Mouse (Mus musculus): ENCODE results near the gene Tmem198b. TPM values are rescaled to one million over a fixed set of nuclear protein-coding genes. Genes with fewer than 3 reads are reported as not detected.

The Tmem198b gene
- total RNA-seq (2012; rRNA removed) (2.2 and 3.1 TPM in 2 replicates), polyA plus RNA-seq (2012; ENCODE audit: insufficient read depth in 1 of 2, insufficient read length in 2 of 2, low read depth in 1 of 2, low replicate concordance in 2 of 2, missing spikeins in 1 of 2) (1 to 10 TPM in 1 of 2 experiments, not detected in 1; 8.6 TPM)

DNA sequence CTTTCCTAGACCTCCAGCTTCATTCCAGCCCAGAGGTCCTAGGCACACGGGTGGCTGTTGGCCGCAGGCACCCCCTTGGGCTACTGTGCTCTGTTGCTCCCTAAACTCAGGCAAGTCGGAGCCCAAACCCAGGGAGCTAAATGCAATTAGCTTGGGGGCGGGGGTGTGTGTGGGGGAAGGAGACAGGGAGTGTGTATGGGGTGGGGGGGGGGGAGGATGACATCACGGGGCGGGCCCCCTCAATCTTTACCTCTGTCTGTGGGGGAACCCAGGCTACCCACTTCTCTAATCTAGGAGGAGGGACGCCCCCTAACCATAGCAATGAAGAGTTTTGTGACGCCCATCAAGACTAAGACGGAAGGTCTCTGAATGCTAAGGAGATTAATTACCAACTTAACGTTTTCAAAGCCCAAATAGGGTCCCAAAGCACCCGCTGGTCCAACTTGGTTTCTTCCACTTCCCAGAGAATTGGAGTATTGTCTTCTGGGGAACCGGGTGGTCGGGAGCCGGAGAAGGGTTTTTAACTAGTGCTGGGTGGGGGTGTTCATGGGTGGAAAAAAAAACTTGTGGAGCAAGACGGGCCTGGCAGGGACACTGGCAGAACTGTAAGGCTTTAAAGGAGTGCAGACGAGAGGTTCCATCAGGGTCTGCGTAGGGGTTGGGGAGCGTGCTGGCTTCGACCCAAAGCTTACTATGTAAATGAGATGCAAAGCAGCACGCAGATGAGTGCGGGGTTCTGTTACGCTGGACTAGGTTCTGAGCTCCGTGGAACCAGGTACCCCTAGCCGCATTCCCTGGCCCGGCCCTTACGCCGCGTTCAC is at the start of gene Tmem198b:
Gene Tmem198b (minus strand): TSS at position 100 of the 821 bp plus-strand sequence.
- TF ChIP-seq SIN3A (IDR thresholded peaks at IDR 0.05; ENCODE audit: low read length) = peak; percentile 56
- no peak for TF ChIP-seq TAL1 (IDR thresholded peaks at IDR 0.05; ENCODE audit: low read length)
- no peak; the same call in none of the 2 replicates for TF ChIP-seq MXI1 (IDR thresholded peaks at IDR 0.05; ENCODE audit: low read depth, low read length)
- peak; percentile 6; the same call in 1 of the 2 replicates for TF ChIP-seq MAX (IDR thresholded peaks at IDR 0.05; ENCODE audit: low read length)
- TF ChIP-seq TCF12 (IDR thresholded peaks at IDR 0.05; ENCODE audit: low read depth, low read length) = peak; percentile 38; the same call in 1 of the 2 replicates
- no peak for TF ChIP-seq RCOR1 (IDR thresholded peaks at IDR 0.05; ENCODE audit: low read depth, low read length)
- peak; percentile 72; the same call in 1 of the 2 replicates for TF ChIP-seq ETS1 (IDR thresholded peaks at IDR 0.05; ENCODE audit: low read depth, low read length)
- no peak for TF ChIP-seq EP300 (IDR thresholded peaks at IDR 0.05; ENCODE audit: low read depth in 1 of 2, low read length in 2 of 2)
- TF ChIP-seq CHD1 (IDR thresholded peaks at IDR 0.05; ENCODE audit: low read depth, low read length) = peak; percentile 99
- peak; percentile 67 for TF ChIP-seq HCFC1 (IDR thresholded peaks at IDR 0.05; ENCODE audit: low read depth, low read length)
- no peak for TF ChIP-seq ZKSCAN1 (IDR thresholded peaks at IDR 0.05; ENCODE audit: low read depth, low read length)
- no peak; the same call in 1 of the 2 replicates for TF ChIP-seq MYC (IDR thresholded peaks at IDR 0.05; ENCODE audit: low read depth, low read length)
- no peak for TF ChIP-seq MEF2A (IDR thresholded peaks at IDR 0.05; ENCODE audit: extremely low read depth, insufficient replicate concordance, low read depth, low read length, poor library complexity, severe bottlenecking)
- no peak for TF ChIP-seq POLR2AphosphoS5 (IDR thresholded peaks at IDR 0.05; ENCODE audit: borderline replicate concordance, low read depth, low read length)
- TF ChIP-seq NELFE (IDR thresholded peaks at IDR 0.05; ENCODE audit: low read depth, low read length) = no peak
- TF ChIP-seq POLR2A (IDR thresholded peaks at IDR 0.05; ENCODE audit: control insufficient read depth in 1 of 2, insufficient read depth in 1 of 2, low read depth in 1 of 2, low read length in 2 of 2, poor library complexity in 1 of 2) = peak in 1 of 2 experiments; percentile 42; a peak in 1 of 4 replicates
- peak; percentile 40; the same call in 1 of the 2 replicates for TF ChIP-seq MAZ (IDR thresholded peaks at IDR 0.05; ENCODE audit: low read depth, low read length)
- no peak for TF ChIP-seq USF2 (IDR thresholded peaks at IDR 0.05; ENCODE audit: borderline replicate concordance in 1 of 2, insufficient read depth in 1 of 2, low read depth in 1 of 2, low read length in 2 of 2)
- no peak for TF ChIP-seq MAFK (IDR thresholded peaks at IDR 0.05; ENCODE audit: borderline replicate concordance, low read depth, low read length)
- no peak for TF ChIP-seq GABPA (IDR thresholded peaks at IDR 0.05; ENCODE audit: low read depth, low read length)
- TF ChIP-seq ELF1 (IDR thresholded peaks at IDR 0.05; ENCODE audit: low read depth, low read length) = 0 out of 2 replicates have a peak, but pooled peaks have one; percentile 13
- TF ChIP-seq CHD2 (IDR thresholded peaks at IDR 0.05; ENCODE audit: low read length) = no peak
- TF ChIP-seq ZMIZ1 (IDR thresholded peaks at IDR 0.05; ENCODE audit: low read depth, low read length) = peak; percentile 40; the same call in 1 of the 2 replicates
- no peak for TF ChIP-seq ZC3H11A (IDR thresholded peaks at IDR 0.05; ENCODE audit: low read depth, low read length)
- TF ChIP-seq KAT2A (conservative IDR thresholded peaks at IDR 0.05; ENCODE audit: low read depth, low read length) = no peak
- no peak for TF ChIP-seq JUND (IDR thresholded peaks at IDR 0.05; ENCODE audit: low read depth, low read length)
- TF ChIP-seq TBP (IDR thresholded peaks at IDR 0.05; ENCODE audit: low read depth, low read length) = peak; percentile 88
- no peak for TF ChIP-seq GATA1 (IDR thresholded peaks at IDR 0.05; ENCODE audit: low read depth, low read length)
- TF ChIP-seq NRF1 (IDR thresholded peaks at IDR 0.05; ENCODE audit: insufficient read depth, low read depth, low read length, poor library complexity, severe bottlenecking) = no peak
- TF ChIP-seq USF1 (IDR thresholded peaks at IDR 0.05; ENCODE audit: low read depth, low read length) = no peak; the same call in 1 of the 2 replicates
- TF ChIP-seq UBTF (IDR thresholded peaks at IDR 0.05; ENCODE audit: borderline replicate concordance, insufficient read depth, low read depth, low read length) = no peak
- no peak for TF ChIP-seq ZNF384 (IDR thresholded peaks at IDR 0.05; ENCODE audit: low read depth, low read length)
- TF ChIP-seq MYB (IDR thresholded peaks at IDR 0.05; ENCODE audit: low read depth, low read length) = no peak

More for the DNA sequence above, at the start of gene Tmem198b:
- peaks cover 5 to 12% of the 10 kb centered on the region in 2 experiments; a peak in 3 of 4 replicates for H3K4me1 ChIP-seq (ENCODE audit: control insufficient read depth in 1 of 2, insufficient read depth in 2 of 2, low read length in 2 of 2)
- peak within 1 kb of the TSS; percentile 86 to 92 for H3K4me3 ChIP-seq (ENCODE audit: control insufficient read depth in 1 of 2, insufficient read depth in 1 of 2, low read depth in 2 of 2, low read length in 2 of 2)
- H3K9me3 ChIP-seq (replicated peaks; ENCODE audit: insufficient read depth, low read length) = no peaks in the 10 kb centered on the region
- peaks cover 27% of the 10 kb centered on the region for H3K79me2 ChIP-seq (ENCODE audit: control insufficient read depth, insufficient read depth, low read length, poor library complexity)
- DNase-seq (ENCODE audit: low read depth, low spot score) = peak; percentile 87
- H3K36me3 ChIP-seq (ENCODE audit: control insufficient read depth in 1 of 2, insufficient read depth in 2 of 2, low read length in 2 of 2) = peaks cover 0 to 8% of the 10 kb centered on the region in 2 experiments; a peak in 2 of 4 replicates
- H3K27me3 ChIP-seq (ENCODE audit: control insufficient read depth in 1 of 2, insufficient read depth in 2 of 2, low read length in 2 of 2) = no peaks in the 10 kb centered on the region
- H3K27ac ChIP-seq (ENCODE audit: control insufficient read depth, low read depth, low read length) = peak within 1 kb of the TSS; percentile 86
- peak within 1 kb of the TSS; percentile 90 for H3K9ac ChIP-seq (ENCODE audit: control insufficient read depth, low read depth, low read length, poor library complexity, severe bottlenecking)

Measured in MEL (cell line).